Mouse (Mus musculus) lung, embryonic 14.5 days (tissue): ENCODE results near the gene Sgsh. TPM values are rescaled to one million over a fixed set of nuclear protein-coding genes. Genes with fewer than 3 reads are reported as not detected.
A peak's percentile ranks its signal among the peaks of the same experiment; 100 is the strongest.

Experiments used
- ATAC-seq: fragments of 200-750 bp; cut with Nextera tagmentation; 2 replicates; pipeline ENCODE4 v1.8.0; 2017; ENCODE audit warnings: mild to moderate bottlenecking, moderate TSS enrichment, moderate library complexity; ENCODE audit not compliant: insufficient read depth
- DNase-seq: peaks from one replicate; pipeline ENCODE4 v3.0.0-alpha.2; 2015
- H3K27ac ChIP-seq: fragments of 300-500 bp; sonication (generic); 2 replicates; pipeline ENCODE4 v1.5.1; 2014; ENCODE audit warnings: low read depth, mild to moderate bottlenecking, moderate library complexity
- H3K27me3 ChIP-seq: fragments of 300-500 bp; sonication (generic); 2 replicates; pipeline ENCODE4 v1.6.1; 2014; ENCODE audit warnings: low read length, control low read depth; ENCODE audit not compliant: insufficient read depth
- H3K36me3 ChIP-seq: fragments of 300-500 bp; sonication (generic); 2 replicates; pipeline ENCODE4 v1.6.1; 2014; ENCODE audit warnings: control low read depth; ENCODE audit not compliant: insufficient read depth
- H3K4me1 ChIP-seq: fragments of 300-500 bp; sonication (generic); 2 replicates; pipeline ENCODE4 v1.6.1; 2014; ENCODE audit warnings: antibody characterized with exemption, control low read depth; ENCODE audit not compliant: insufficient read depth
- H3K4me2 ChIP-seq: fragments of 300-500 bp; sonication (generic); 2 replicates; pipeline ENCODE4 v1.6.1; 2014; ENCODE audit warnings: mild to moderate bottlenecking
- H3K4me3 ChIP-seq: fragments of 300-500 bp; sonication (generic); 2 replicates; pipeline ENCODE4 v1.5.1; 2014; ENCODE audit warnings: low read depth, low read length
- H3K9ac ChIP-seq: fragments of 300-500 bp; sonication (generic); 2 replicates; pipeline ENCODE4 v1.6.1; 2014
- H3K9me3 ChIP-seq: fragments of 300-500 bp; sonication (generic); 2 replicates; pipeline ENCODE4 v1.6.1; 2016; ENCODE audit warnings: low read depth, low read length, control low read depth
- CTCF ChIP-seq: IDR thresholded peaks from 2 replicates; pipeline ENCODE4 v1.5.1; 2016; ENCODE audit warnings: antibody characterized with exemption, low read depth
- WGBS: fragments of 180-500 bp; shearing (Covaris S2); extraction: QIAGEN DNeasy Blood & Tissue Kit; methylation state at CpG from one replicate; pipeline ENCODE4 v1.1.7; 2014; 5-methylcytosine and 5-hydroxymethylcytosine counted together
- microRNA counts: library from miRNA; unstranded; fragments of <30 nt; microRNA quantifications from one replicate; lab custom pipeline; 2016
- microRNA-seq: library from miRNA; unstranded; fragments of <30 nt; microRNA quantifications from one replicate; pipeline ENCODE4, GENCODE M21; 2016; ENCODE audit warnings: borderline number of aligned reads
- polyA plus RNA-seq: library from polyadenylated mRNA; unstranded; fragments of >200 nt; fragmentation: Nextera tagmentation; extraction: Ambion mirVana; gene quantifications from 2 replicates; pipeline ENCODE4 v1.2.1, GENCODE M21; 2014

Gene Sgsh
- polyA plus RNA-seq, 1 experiment from 2014 or later = 7.6 TPM

GRCm38 (mm10) chr11:119300246-119300935 lies 54.9 kb downstream of the Sgsh start:
- peaks cover 4% of the 10 kb centered on the region; the same call in 1 of the 2 replicates for H3K4me1 ChIP-seq
- H3K9ac ChIP-seq = peak overlapping the region; percentile 98
- peaks cover 32% of the 10 kb centered on the region for H3K36me3 ChIP-seq
- peak; percentile 74 for ATAC-seq
- no peak for DNase-seq
- no peaks in the 10 kb centered on the region for H3K27me3 ChIP-seq
- peak overlapping the region; percentile 96 for H3K4me3 ChIP-seq
- H3K4me2 ChIP-seq = peak overlapping the region; percentile 94
- no peak for TF ChIP-seq CTCF
- H3K27ac ChIP-seq = peak overlapping the region; percentile 90
- H3K9me3 ChIP-seq = no peaks in the 10 kb centered on the region
- 2% methylated on average over 31 of the region's 31 CpGs for WGBS

GRCm38 (mm10) chr11:119299391-119300245 lies 55.7 kb downstream of the Sgsh start, which contains the start of gene Eif4a3:
Gene Eif4a3, minus strand, starts transcription at chr11:119300089.
- peaks cover 4% of the 10 kb centered on the region; the same call in 1 of the 2 replicates for H3K4me1 ChIP-seq
- peak within 1 kb of the TSS; percentile 90 for H3K27ac ChIP-seq
- H3K27me3 ChIP-seq = no peaks in the 10 kb centered on the region
- ATAC-seq (peak; percentile 95), DNase-seq (peak; percentile 100)
- H3K4me2 ChIP-seq = peak within 1 kb of the TSS; percentile 94
- H3K4me3 ChIP-seq = peak within 1 kb of the TSS; percentile 96
- no peak for TF ChIP-seq CTCF
- no peaks in the 10 kb centered on the region for H3K9me3 ChIP-seq
- peak within 1 kb of the TSS; percentile 98 for H3K9ac ChIP-seq
- peaks cover 40% of the 10 kb centered on the region for H3K36me3 ChIP-seq
- WGBS = under 1% methylated on average over 89 of the region's 89 CpGs

- Histone ChIP-seq H3K4me2 (peak overlapping the region; percentile 82), H3K4me1 (peaks cover 4% of the 10 kb centered on the region; the same call in 1 of the 2 replicates), H3K9me3 (no peaks in the 10 kb centered on the region), H3K27ac (peak overlapping the region; percentile 90; the same call in 1 of the 2 replicates), H3K9ac (peak overlapping the region; percentile 98), H3K4me3 (peak overlapping the region; percentile 96), H3K36me3 (peaks cover 47% of the 10 kb centered on the region), H3K27me3 (no peaks in the 10 kb centered on the region)
- ATAC-seq (no peak), DNase-seq (no peak)
- TF ChIP-seq CTCF = no peak
- WGBS = 6% methylated on average over 7 of the region's 7 CpGs
These were observed 56.4 kb downstream of the Sgsh start for GRCm38 (mm10) chr11:119298917-119299316.

DNA sequence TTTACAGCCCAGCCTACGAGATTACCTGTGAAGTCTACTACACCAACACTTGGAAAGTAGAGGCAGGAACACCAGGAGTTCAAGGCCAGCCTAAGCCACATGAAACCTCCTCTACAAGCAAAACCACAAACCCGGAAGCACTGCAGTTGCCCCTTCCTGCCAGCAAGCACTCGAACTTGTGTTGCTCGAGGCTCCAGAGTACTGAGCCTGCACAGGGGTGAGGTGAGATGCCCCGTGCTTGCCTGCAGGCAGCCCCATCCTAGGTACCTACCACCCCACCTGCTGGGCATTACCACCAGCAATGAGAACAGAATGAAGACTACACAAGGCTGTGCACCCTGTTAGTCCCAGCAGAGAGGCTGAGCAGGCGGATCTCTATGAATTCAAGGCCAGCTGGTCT lies 57.3 kb downstream of the Sgsh start:
- Histone ChIP-seq H3K27me3 (no peaks in the 10 kb centered on the region), H3K36me3 (peaks cover 56% of the 10 kb centered on the region), H3K4me1 (peaks cover 4% of the 10 kb centered on the region; the same call in 1 of the 2 replicates), H3K9ac (no peak overlapping the region), H3K4me3 (peak overlapping the region; percentile 96; the same call in 1 of the 2 replicates), H3K4me2 (peak overlapping the region; percentile 82), H3K27ac (no peak overlapping the region), H3K9me3 (no peaks in the 10 kb centered on the region)
- no peak for TF ChIP-seq CTCF
- no peak for DNase-seq
- no peak for ATAC-seq
- 81% methylated on average over 6 of the region's 6 CpGs for WGBS

MicroRNAs encoded within 50 kb of the gene (microRNA counts, 519-probe panel; counts per million panel counts)
- microRNA mmu-miR-1932 (lab: Ali Mortazavi, UCI) = 30.5 counts per million

Small RNAs within 50 kb of the gene (microRNA-seq; reads per million reads assigned to microRNA genes)
- gene Mir1932 = not detected

Other genes with a start within 250 kb of the Sgsh start
- gene Tbc1d16, start 127.0 kb downstream of the Sgsh start, polyA plus RNA-seq = 17.1 and 17.5 TPM in 2 replicates
- 1.7 and 1.9 TPM in 2 replicates for gene Ccdc40, start 127.0 kb downstream of the Sgsh start, polyA plus RNA-seq
- 56.0 and 58.8 TPM in 2 replicates for gene Gaa, start 87.6 kb downstream of the Sgsh start, polyA plus RNA-seq
- gene Eif4a3, start 55.4 kb downstream of the Sgsh start, polyA plus RNA-seq = 419 and 428 TPM in 2 replicates
- not detected in 2 replicates for gene Card14, start 47.8 kb downstream of the Sgsh start, polyA plus RNA-seq
- gene Slc26a11, start within 50 bp of the Sgsh start, polyA plus RNA-seq = 9.1 and 9.3 TPM in 2 replicates
- 12.5 and 12.7 TPM in 2 replicates for gene Rnf213, start 37.6 kb upstream of the Sgsh start, polyA plus RNA-seq
- 17.4 and 17.7 TPM in 2 replicates for gene Endov, start 135.8 kb upstream of the Sgsh start, polyA plus RNA-seq
- 1.3 and 1.4 TPM in 2 replicates for gene Nptx1, start 192.2 kb upstream of the Sgsh start, polyA plus RNA-seq
- 14.6 TPM in 2 replicates for gene Rptor, start 247.4 kb upstream of the Sgsh start, polyA plus RNA-seq